Mouse (Mus musculus) embryonic facial prominence, embryonic 14.5 days (tissue): ENCODE measurements around the gene Cpne4. TPM values are rescaled to one million over a fixed set of nuclear protein-coding genes. Genes with fewer than 3 reads are reported as not detected.

Experiments used
- ATAC-seq: fragments of 200-750 bp; cut with Nextera tagmentation; 2 replicates; pipeline ENCODE4 v1.8.0; 2017; ENCODE audit warnings: low read depth, moderate number of reproducible peaks, moderate TSS enrichment
- DNase-seq: peaks from one replicate; pipeline ENCODE4 v3.0.0-alpha.2; 2015; ENCODE audit warnings: low spot score
- H3K27ac ChIP-seq: fragments of 300-500 bp; sonication (generic); replicated peaks from 2 replicates; pipeline ENCODE4 v1.5.1; 2014; ENCODE audit warnings: low read depth, mild to moderate bottlenecking, low read length, moderate library complexity
- H3K27me3 ChIP-seq: fragments of 300-500 bp; sonication (generic); replicated peaks from 2 replicates; pipeline ENCODE4 v1.6.1; 2014; ENCODE audit warnings: low read length; ENCODE audit not compliant: control insufficient read depth, insufficient read depth
- H3K36me3 ChIP-seq: fragments of 300-500 bp; sonication (generic); 2 replicates; pipeline ENCODE4 v1.6.1; 2014; ENCODE audit warnings: low read length, mixed read lengths; ENCODE audit not compliant: control insufficient read depth, insufficient read depth
- H3K4me1 ChIP-seq: fragments of 300-500 bp; sonication (generic); 2 replicates; pipeline ENCODE4 v1.6.1; 2014; ENCODE audit warnings: antibody characterized with exemption, low read length; ENCODE audit not compliant: control insufficient read depth, insufficient read depth
- H3K4me2 ChIP-seq: fragments of 300-500 bp; sonication (generic); 2 replicates; pipeline ENCODE4 v1.6.1; 2014; ENCODE audit warnings: low read depth, mild to moderate bottlenecking, low read length, moderate library complexity, mixed read lengths
- H3K4me3 ChIP-seq: fragments of 300-500 bp; sonication (generic); 2 replicates; pipeline ENCODE4 v1.5.1; 2014; ENCODE audit warnings: low read depth, mild to moderate bottlenecking, low read length
- H3K9ac ChIP-seq: fragments of 300-500 bp; sonication (generic); 2 replicates; pipeline ENCODE4 v1.6.1; 2014; ENCODE audit warnings: low read depth, mild to moderate bottlenecking, low read length, moderate library complexity, mixed read lengths
- H3K9me3 ChIP-seq: fragments of 300-500 bp; sonication (generic); 2 replicates; pipeline ENCODE4 v1.6.1; 2016; ENCODE audit warnings: low read length; ENCODE audit not compliant: control insufficient read depth
- WGBS: fragments of 180-500 bp; shearing (Covaris S2); extraction: QIAGEN DNeasy Blood & Tissue Kit; methylation state at CpG from one replicate; pipeline ENCODE4 v1.1.7; 2014; 5-methylcytosine and 5-hydroxymethylcytosine counted together
- polyA plus RNA-seq: library from polyadenylated mRNA; unstranded; fragments of >200 nt; fragmentation: Nextera tagmentation; extraction: Ambion mirVana; gene quantifications from 2 replicates; pipeline ENCODE4 v1.2.1, GENCODE M21; 2014

Cpne4 gene
- polyA plus RNA-seq, 1 experiment from 2014 or later, result 2.4 TPM

DNA sequence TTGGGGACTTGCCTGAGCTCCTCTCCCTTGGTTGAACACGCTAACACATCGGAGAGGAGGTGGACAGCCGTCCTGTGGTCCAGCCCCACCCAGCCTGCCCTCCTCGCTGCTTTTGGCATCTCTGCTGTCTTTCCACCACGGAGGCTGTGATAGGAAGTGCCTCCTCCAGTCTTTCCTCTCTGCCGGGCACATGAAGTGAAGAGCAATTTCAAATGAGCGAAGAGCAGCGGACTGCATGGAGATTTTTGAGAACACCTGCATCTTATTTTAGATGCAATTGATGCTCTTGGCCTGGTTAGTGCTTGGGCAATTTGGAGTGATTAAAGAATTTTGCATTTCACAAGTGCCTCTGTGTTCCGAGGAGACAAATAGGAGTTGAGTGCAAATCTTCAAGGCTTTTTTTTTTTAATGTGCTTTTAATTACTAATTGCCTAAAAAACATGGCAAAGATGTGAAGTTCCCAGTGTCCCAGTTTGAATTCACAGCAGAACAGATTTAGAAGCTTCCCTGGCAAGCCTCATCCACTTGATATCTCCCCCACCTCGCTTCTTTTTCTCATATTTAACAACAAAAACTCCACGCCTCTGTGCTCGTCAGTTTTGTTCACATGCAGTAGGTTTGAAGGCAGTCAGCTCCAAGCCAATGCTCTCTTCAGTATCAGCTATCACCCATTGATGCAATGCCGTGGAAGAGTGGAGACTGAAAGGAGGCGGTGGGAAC, 195.7 kb downstream of the Cpne4 start:
- no peak overlapping the region for H3K4me2 ChIP-seq
- H3K4me1 ChIP-seq, result no peaks in the 10 kb centered on the region
- no peak overlapping the region for H3K9ac ChIP-seq
- H3K4me3 ChIP-seq, result no peak overlapping the region
- no peaks in the 10 kb centered on the region for H3K36me3 ChIP-seq
- no peaks in the 10 kb centered on the region for H3K27me3 ChIP-seq
- no peak overlapping the region for H3K27ac ChIP-seq
- 69% methylated on average over 14 of the region's 14 CpGs for WGBS
- DNase-seq (no peak), ATAC-seq (no peak)
- H3K9me3 ChIP-seq, result no peaks in the 10 kb centered on the region

GRCm38 (mm10) chr9:104755519-104755918, 208.4 kb downstream of the Cpne4 start:
- no peak; the same call in 1 of the 2 replicates for ATAC-seq
- 58% methylated on average over 14 of the region's 14 CpGs for WGBS

GRCm38 (mm10) chr9:104760031-104760430, 212.9 kb downstream of the Cpne4 start:
- no peak overlapping the region for H3K4me2 ChIP-seq
- H3K36me3 ChIP-seq, result no peaks in the 10 kb centered on the region
- no peaks in the 10 kb centered on the region for H3K27me3 ChIP-seq
- ATAC-seq (no peak), DNase-seq (no peak)
- H3K27ac ChIP-seq, result no peak overlapping the region
- H3K9me3 ChIP-seq, result no peaks in the 10 kb centered on the region
- 88% methylated on average over 7 of the region's 7 CpGs for WGBS
- no peak overlapping the region for H3K9ac ChIP-seq
- 0 out of 2 replicates have a peak, but pooled peaks cover 6% of the 10 kb centered on the region for H3K4me1 ChIP-seq
- H3K4me3 ChIP-seq, result no peak overlapping the region

More at GRCm38 (mm10) chr9:104755519-104755918, 208.4 kb downstream of the Cpne4 start:
- no peak overlapping the region for H3K9ac ChIP-seq
- H3K36me3 ChIP-seq, result no peaks in the 10 kb centered on the region
- no peaks in the 10 kb centered on the region for H3K27me3 ChIP-seq
- 0 out of 2 replicates have a peak, but pooled peaks cover 6% of the 10 kb centered on the region for H3K4me1 ChIP-seq
- no peaks in the 10 kb centered on the region for H3K9me3 ChIP-seq
- H3K4me2 ChIP-seq, result peak overlapping the region; percentile 28
- DNase-seq, result peak; percentile 33
- no peak overlapping the region for H3K4me3 ChIP-seq
- no peak overlapping the region for H3K27ac ChIP-seq

GRCm38 (mm10) chr9:104776198-104776815, 229.2 kb downstream of the Cpne4 start:
- no peaks in the 10 kb centered on the region for H3K9me3 ChIP-seq
- H3K27ac ChIP-seq, result no peak overlapping the region
- H3K36me3 ChIP-seq, result no peaks in the 10 kb centered on the region
- no peaks in the 10 kb centered on the region for H3K27me3 ChIP-seq
- WGBS, result 91% methylated on average over 7 of the region's 7 CpGs
- no peak overlapping the region for H3K4me2 ChIP-seq
- H3K4me1 ChIP-seq, result no peaks in the 10 kb centered on the region
- ATAC-seq, result no peak
- no peak overlapping the region for H3K9ac ChIP-seq
- DNase-seq, result no peak
- H3K4me3 ChIP-seq, result no peak overlapping the region

- 72% methylated on average over 3 of the region's 3 CpGs for WGBS
- no peak for DNase-seq
These were observed 230.0 kb downstream of the Cpne4 start for GRCm38 (mm10) chr9:104777135-104777534.

GRCm38 (mm10) chr9:104777780-104778179, 230.7 kb downstream of the Cpne4 start:
- no peak overlapping the region for H3K9ac ChIP-seq
- no peaks in the 10 kb centered on the region for H3K27me3 ChIP-seq
- no peaks in the 10 kb centered on the region for H3K4me1 ChIP-seq
- DNase-seq, result no peak
- H3K9me3 ChIP-seq, result no peaks in the 10 kb centered on the region
- WGBS, result 70% methylated on average over 5 of the region's 5 CpGs
- no peak overlapping the region for H3K27ac ChIP-seq
- no peak overlapping the region for H3K4me2 ChIP-seq
- H3K36me3 ChIP-seq, result no peaks in the 10 kb centered on the region
- no peak for ATAC-seq
- no peak overlapping the region for H3K4me3 ChIP-seq

More at GRCm38 (mm10) chr9:104777135-104777534, 230.0 kb downstream of the Cpne4 start:
- Histone ChIP-seq H3K27me3 (no peaks in the 10 kb centered on the region), H3K4me2 (no peak overlapping the region), H3K9ac (no peak overlapping the region), H3K4me3 (no peak overlapping the region), H3K4me1 (no peaks in the 10 kb centered on the region), H3K36me3 (no peaks in the 10 kb centered on the region), H3K9me3 (no peaks in the 10 kb centered on the region), H3K27ac (no peak overlapping the region)
- no peak for ATAC-seq

DNA sequence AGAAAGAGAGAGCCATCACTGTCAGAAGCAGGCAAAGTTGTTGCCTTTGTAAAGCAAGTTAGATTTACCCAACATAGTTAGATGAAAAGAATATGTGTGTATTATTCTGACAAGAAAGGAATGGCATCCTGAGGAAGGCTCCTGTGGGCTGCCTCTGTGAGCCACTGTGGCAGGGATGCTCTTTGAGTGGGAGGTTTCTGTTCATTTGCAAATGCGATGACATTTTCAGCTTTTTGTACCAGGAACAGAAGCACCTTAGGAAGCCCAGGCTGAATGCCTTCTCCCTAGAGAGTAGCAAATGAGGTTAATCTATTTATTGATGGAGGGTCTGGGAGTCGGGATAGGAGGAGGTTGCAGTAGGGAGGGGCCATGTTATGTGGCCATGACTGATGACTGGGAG, 249.5 kb downstream of the Cpne4 start:
- no peaks in the 10 kb centered on the region for H3K9me3 ChIP-seq
- H3K4me3 ChIP-seq, result no peak overlapping the region
- no peaks in the 10 kb centered on the region for H3K36me3 ChIP-seq
- ATAC-seq, result no peak
- H3K9ac ChIP-seq, result no peak overlapping the region
- H3K27ac ChIP-seq, result no peak overlapping the region
- H3K4me1 ChIP-seq, result no peaks in the 10 kb centered on the region
- H3K27me3 ChIP-seq, result no peaks in the 10 kb centered on the region
- WGBS, result 21% methylated on average over 2 of the region's 2 CpGs
- no peak overlapping the region for H3K4me2 ChIP-seq
- DNase-seq, result no peak

- H3K27me3 ChIP-seq, result no peaks in the 10 kb centered on the region
- no peaks in the 10 kb centered on the region for H3K4me1 ChIP-seq
- WGBS, result 73% methylated on average over 4 of the region's 4 CpGs
- no peak overlapping the region for H3K27ac ChIP-seq
- H3K36me3 ChIP-seq, result no peaks in the 10 kb centered on the region
- H3K9ac ChIP-seq, result no peak overlapping the region
- no peak overlapping the region for H3K4me2 ChIP-seq
- ATAC-seq, result no peak
- no peak overlapping the region for H3K4me3 ChIP-seq
- H3K9me3 ChIP-seq, result no peaks in the 10 kb centered on the region
- no peak for DNase-seq
These were observed 257.7 kb downstream of the Cpne4 start for GRCm38 (mm10) chr9:104804776-104805175.
